Mouse (Mus musculus) cerebellum, adult 2 months (tissue): ENCODE measurements around the gene Bdh2. TPM values are rescaled to one million over a fixed set of nuclear protein-coding genes. Genes with fewer than 3 reads are reported as not detected.

Experiments
- DNase-seq, 2 experiments: peaks; one replicate each; pipeline ENCODE4 v3.0.0; 2021
- H3K27ac ChIP-seq: fragments of 200-500 bp; 2 replicates; pipeline ENCODE4 v1.5.1; 2012; ENCODE audit warnings: low read length, control low read depth, inconsistent platforms; ENCODE audit not compliant: insufficient read depth
- H3K27me3 ChIP-seq: fragments of 200-500 bp; 2 replicates; pipeline ENCODE4 v1.6.1; 2012; ENCODE audit warnings: inconsistent platforms, mild to moderate bottlenecking, low read length, moderate library complexity; ENCODE audit not compliant: control insufficient read depth, insufficient read depth
- H3K4me1 ChIP-seq: fragments of 200-500 bp; 2 replicates; pipeline ENCODE4 v1.6.1; 2011; ENCODE audit warnings: low read length; ENCODE audit not compliant: control insufficient read depth, insufficient read depth
- H3K4me3 ChIP-seq: fragments of 200-500 bp; replicated peaks from 2 replicates; pipeline ENCODE3; 2011; ENCODE audit warnings: mild to moderate bottlenecking, low read depth, low read length, control low read depth; ENCODE audit not compliant: insufficient read depth
- CTCF ChIP-seq: fragments of 200-500 bp; IDR thresholded peaks from 2 replicates; pipeline ENCODE4 v1.5.1; 2011; ENCODE audit warnings: low read depth, mild to moderate bottlenecking, control low read depth, low read length, moderate library complexity, borderline replicate concordance; ENCODE audit not compliant: insufficient read depth
- POLR2A ChIP-seq: fragments of 200-500 bp; IDR thresholded peaks from 2 replicates; pipeline ENCODE4 v1.6.1; 2011; ENCODE audit warnings: low read length, control low read depth, borderline replicate concordance; ENCODE audit not compliant: insufficient read depth
- WGBS: fragments of 180-500 bp; shearing (Covaris S2); methylation state at CpG from one replicate; pipeline ENCODE4 v1.1.7; 2018; 5-methylcytosine and 5-hydroxymethylcytosine counted together
- polyA plus RNA-seq: library from polyadenylated mRNA; depleted of rRNA; stranded (reverse); fragments of >200 nt; gene quantifications from 2 replicates; pipeline ENCODE4 v1.2.3, GENCODE M21; 2012

Gene Bdh2
- polyA plus RNA-seq, 1 experiment: 4.4 TPM

GRCm38 (mm10) chr3:135315720-135316425 lies 34.9 kb downstream of the Bdh2 start:
- 93% methylated on average over 9 of the region's 9 CpGs for WGBS

GRCm38 (mm10) chr3:135318331-135318730 lies 37.3 kb downstream of the Bdh2 start:
- 78% methylated on average over 11 of the region's 11 CpGs for WGBS

More at GRCm38 (mm10) chr3:135315720-135316425, 34.9 kb downstream of the Bdh2 start:
- no peak for TF ChIP-seq POLR2A
- TF ChIP-seq CTCF: no peak
- DNase-seq: no peak
- Histone ChIP-seq H3K27me3 (no peaks in the 10 kb centered on the region), H3K4me1 (no peaks in the 10 kb centered on the region), H3K4me3 (no peak overlapping the region), H3K27ac (no peak overlapping the region)

GRCm38 (mm10) chr3:135324354-135324753 lies 43.3 kb downstream of the Bdh2 start:
- Histone ChIP-seq H3K4me3 (no peak overlapping the region), H3K4me1 (no peaks in the 10 kb centered on the region), H3K27me3 (no peaks in the 10 kb centered on the region), H3K27ac (no peak overlapping the region)
- WGBS: 16% methylated on average over 6 of the region's 6 CpGs
- TF ChIP-seq POLR2A (no peak), CTCF (no peak)
- DNase-seq: no peak

More at GRCm38 (mm10) chr3:135318331-135318730, 37.3 kb downstream of the Bdh2 start:
- Histone ChIP-seq H3K27ac (no peak overlapping the region), H3K27me3 (no peaks in the 10 kb centered on the region), H3K4me1 (no peaks in the 10 kb centered on the region), H3K4me3 (no peak overlapping the region)
- TF ChIP-seq POLR2A (no peak), CTCF (no peak)
- no peak for DNase-seq

- no peak for DNase-seq
- no peak overlapping the region for H3K4me3 ChIP-seq
- no peaks in the 10 kb centered on the region for H3K4me1 ChIP-seq
- no peak for TF ChIP-seq CTCF
- TF ChIP-seq POLR2A: no peak
- no peak overlapping the region for H3K27ac ChIP-seq
- 68% methylated on average over 6 of the region's 6 CpGs for WGBS
- no peaks in the 10 kb centered on the region for H3K27me3 ChIP-seq
Measured at GRCm38 (mm10) chr3:135327176-135327575, 46.2 kb downstream of the Bdh2 start.

GRCm38 (mm10) chr3:135327601-135328000 lies 46.6 kb downstream of the Bdh2 start:
- H3K27ac ChIP-seq: no peak overlapping the region
- no peaks in the 10 kb centered on the region for H3K27me3 ChIP-seq
- WGBS: 57% methylated on average over 2 of the region's 2 CpGs
- no peaks in the 10 kb centered on the region for H3K4me1 ChIP-seq
- TF ChIP-seq POLR2A (no peak), CTCF (no peak)
- no peak overlapping the region for H3K4me3 ChIP-seq
- DNase-seq: no peak

- WGBS: 52% methylated on average over 3 of the region's 3 CpGs
Measured at GRCm38 (mm10) chr3:135328560-135328959, 47.5 kb downstream of the Bdh2 start.

GRCm38 (mm10) chr3:135332691-135333090 lies 51.7 kb downstream of the Bdh2 start:
- Histone ChIP-seq H3K4me1 (no peaks in the 10 kb centered on the region), H3K27ac (no peak overlapping the region), H3K4me3 (no peak overlapping the region), H3K27me3 (no peaks in the 10 kb centered on the region)
- TF ChIP-seq CTCF (no peak), POLR2A (no peak)
- DNase-seq: no peak

More at GRCm38 (mm10) chr3:135328560-135328959, 47.5 kb downstream of the Bdh2 start:
- no peak overlapping the region for H3K4me3 ChIP-seq
- no peak for TF ChIP-seq POLR2A
- TF ChIP-seq CTCF: 0 out of 2 replicates have a peak, but pooled peaks have one; percentile 17
- no peaks in the 10 kb centered on the region for H3K4me1 ChIP-seq
- DNase-seq: peak in 1 of 2 experiments; percentile 13
- H3K27me3 ChIP-seq: no peaks in the 10 kb centered on the region
- no peak overlapping the region for H3K27ac ChIP-seq

GRCm38 (mm10) chr3:135333763-135334162 lies 52.7 kb downstream of the Bdh2 start:
- no peak overlapping the region for H3K4me3 ChIP-seq
- 45% methylated on average over 4 of the region's 4 CpGs for WGBS
- no peaks in the 10 kb centered on the region for H3K4me1 ChIP-seq
- DNase-seq: no peak
- no peaks in the 10 kb centered on the region for H3K27me3 ChIP-seq
- TF ChIP-seq POLR2A (no peak), CTCF (no peak)
- H3K27ac ChIP-seq: no peak overlapping the region
